Mouse (Mus musculus): ENCODE data around the gene Zfp652. TPM values are rescaled to one million over a fixed set of nuclear protein-coding genes. Genes with fewer than 3 reads are reported as not detected.

Gene Zfp652
- polyA plus RNA-seq, 1 experiment from 2014 or later: 13.6 TPM

GRCm38 (mm10) chr11:95838999-95839868, 126.8 kb downstream of the Zfp652 start:
- peak overlapping the region; percentile 46 for H3K4me2 ChIP-seq (ENCODE audit: low read depth, low read length)
- 67% methylated on average over 8 of the region's 8 CpGs for WGBS
- peaks cover 42% of the 10 kb centered on the region for H3K4me1 ChIP-seq (ENCODE audit: control insufficient read depth, insufficient read depth, low read length)
- no peaks in the 10 kb centered on the region for H3K9me3 ChIP-seq (replicated peaks; ENCODE audit: control insufficient read depth, low read length)
- H3K36me3 ChIP-seq (ENCODE audit: control insufficient read depth, insufficient read depth): no peaks in the 10 kb centered on the region
- no peak overlapping the region; the same call in 1 of the 2 replicates for H3K27ac ChIP-seq (ENCODE audit: low read length)
- H3K4me3 ChIP-seq (ENCODE audit: low read length): peak overlapping the region; percentile 1
- peaks cover 4% of the 10 kb centered on the region; the same call in 1 of the 2 replicates for H3K27me3 ChIP-seq (ENCODE audit: control insufficient read depth, insufficient read depth, low read length)
- ATAC-seq (replicated peaks; ENCODE audit: extremely low read depth, insufficient read depth, low FRiP score): no peak
- no peak overlapping the region; the same call in 1 of the 2 replicates for H3K9ac ChIP-seq (ENCODE audit: low read length)

- Histone ChIP-seq H3K27me3 (ENCODE audit: control insufficient read depth, insufficient read depth, low read length) (no peaks in the 10 kb centered on the region), H3K4me2 (ENCODE audit: low read depth, low read length) (peak overlapping the region; percentile 46), H3K4me3 (ENCODE audit: low read length) (peak overlapping the region; percentile 58), H3K27ac (ENCODE audit: low read length) (peak overlapping the region; percentile 76), H3K4me1 (ENCODE audit: control insufficient read depth, insufficient read depth, low read length) (peaks cover 25% of the 10 kb centered on the region), H3K9ac (ENCODE audit: low read length) (peak overlapping the region; percentile 71), H3K36me3 (ENCODE audit: control insufficient read depth, insufficient read depth) (no peaks in the 10 kb centered on the region), H3K9me3 (replicated peaks; ENCODE audit: control insufficient read depth, low read length) (no peaks in the 10 kb centered on the region)
- no peak for ATAC-seq (replicated peaks; ENCODE audit: extremely low read depth, insufficient read depth, low FRiP score)
- WGBS: 55% methylated on average over 5 of the region's 5 CpGs
Measured at GRCm38 (mm10) chr11:95840694-95841497, 128.4 kb downstream of the Zfp652 start.

DNA sequence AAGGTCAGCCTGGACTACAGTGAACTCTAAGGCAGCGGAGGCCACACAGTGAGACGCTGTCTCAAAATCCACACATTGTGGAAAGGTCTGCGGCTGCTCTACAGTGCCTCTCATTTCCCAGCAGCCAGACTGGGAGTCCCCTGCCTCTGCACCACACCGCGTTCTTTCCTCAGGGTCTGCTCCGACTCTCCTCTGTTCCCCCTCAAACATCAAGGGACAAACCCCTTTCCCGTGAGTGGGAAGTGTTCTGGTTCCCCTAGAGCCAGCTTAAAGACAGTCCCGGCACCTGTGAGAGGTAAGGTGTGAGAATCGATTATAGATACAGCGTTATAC, 129.0 kb downstream of the Zfp652 start:
- peak overlapping the region; percentile 71 for H3K9ac ChIP-seq (ENCODE audit: low read length)
- no peaks in the 10 kb centered on the region for H3K36me3 ChIP-seq (ENCODE audit: control insufficient read depth, insufficient read depth)
- peaks cover 19% of the 10 kb centered on the region for H3K4me1 ChIP-seq (ENCODE audit: control insufficient read depth, insufficient read depth, low read length)
- ATAC-seq (replicated peaks; ENCODE audit: extremely low read depth, insufficient read depth, low FRiP score): no peak
- no peaks in the 10 kb centered on the region for H3K27me3 ChIP-seq (ENCODE audit: control insufficient read depth, insufficient read depth, low read length)
- 47% methylated on average over 10 of the region's 10 CpGs for WGBS
- H3K4me2 ChIP-seq (ENCODE audit: low read depth, low read length): peak overlapping the region; percentile 46
- H3K4me3 ChIP-seq (ENCODE audit: low read length): peak overlapping the region; percentile 58
- H3K9me3 ChIP-seq (replicated peaks; ENCODE audit: control insufficient read depth, low read length): no peaks in the 10 kb centered on the region
- H3K27ac ChIP-seq (ENCODE audit: low read length): peak overlapping the region; percentile 76

GRCm38 (mm10) chr11:95842074-95842681, 129.7 kb downstream of the Zfp652 start, which contains the start of gene Abi3:
TSS of gene Abi3 (minus strand) at chr11:95842476.
- 18% methylated on average over 11 of the region's 11 CpGs for WGBS
- H3K9me3 ChIP-seq (replicated peaks; ENCODE audit: control insufficient read depth, low read length): no peaks in the 10 kb centered on the region
- peak; percentile 87 for ATAC-seq (replicated peaks; ENCODE audit: extremely low read depth, insufficient read depth, low FRiP score)
- peak within 1 kb of the TSS; percentile 58 for H3K4me3 ChIP-seq (ENCODE audit: low read length)
- peak within 1 kb of the TSS; percentile 46 for H3K4me2 ChIP-seq (ENCODE audit: low read depth, low read length)
- peak within 1 kb of the TSS; percentile 76 for H3K27ac ChIP-seq (ENCODE audit: low read length)
- H3K36me3 ChIP-seq (ENCODE audit: control insufficient read depth, insufficient read depth): no peaks in the 10 kb centered on the region
- H3K4me1 ChIP-seq (ENCODE audit: control insufficient read depth, insufficient read depth, low read length): peaks cover 12% of the 10 kb centered on the region
- H3K9ac ChIP-seq (ENCODE audit: low read length): peak within 1 kb of the TSS; percentile 71
- H3K27me3 ChIP-seq (ENCODE audit: control insufficient read depth, insufficient read depth, low read length): no peaks in the 10 kb centered on the region

DNA sequence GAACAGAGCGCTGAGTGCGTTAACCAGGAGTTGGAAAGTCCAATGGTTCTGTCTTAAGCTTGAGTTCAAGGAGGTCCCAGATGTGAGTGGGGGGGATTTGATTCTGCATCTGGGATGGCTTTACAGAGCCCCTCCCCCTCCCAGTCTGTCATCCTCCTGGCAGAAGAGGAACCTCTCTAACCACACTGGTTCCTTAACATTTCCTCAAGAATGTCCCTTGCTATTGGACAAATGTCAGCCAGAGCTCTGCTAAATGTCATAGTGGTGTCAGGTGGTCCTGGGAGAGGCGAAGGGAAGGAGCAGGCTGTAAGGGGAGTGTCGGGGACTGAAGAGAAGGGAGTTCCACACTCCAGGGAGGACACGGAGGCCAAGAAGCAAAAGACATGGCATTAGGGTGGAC, 130.5 kb downstream of the Zfp652 start:
- Histone ChIP-seq H3K36me3 (ENCODE audit: control insufficient read depth, insufficient read depth) (no peaks in the 10 kb centered on the region), H3K9me3 (replicated peaks; ENCODE audit: control insufficient read depth, low read length) (no peaks in the 10 kb centered on the region), H3K27ac (ENCODE audit: low read length) (peak overlapping the region; percentile 76), H3K4me2 (ENCODE audit: low read depth, low read length) (peak overlapping the region; percentile 46), H3K4me1 (ENCODE audit: control insufficient read depth, insufficient read depth, low read length) (peaks cover 6% of the 10 kb centered on the region; the same call in 1 of the 2 replicates), H3K9ac (ENCODE audit: low read length) (peak overlapping the region; percentile 9; the same call in 1 of the 2 replicates), H3K4me3 (ENCODE audit: low read length) (peak overlapping the region; percentile 30), H3K27me3 (ENCODE audit: control insufficient read depth, insufficient read depth, low read length) (no peaks in the 10 kb centered on the region)
- ATAC-seq (replicated peaks; ENCODE audit: extremely low read depth, insufficient read depth, low FRiP score): peak; percentile 16; the same call in 1 of the 2 replicates
- WGBS: 50% methylated on average over 5 of the region's 5 CpGs

DNA sequence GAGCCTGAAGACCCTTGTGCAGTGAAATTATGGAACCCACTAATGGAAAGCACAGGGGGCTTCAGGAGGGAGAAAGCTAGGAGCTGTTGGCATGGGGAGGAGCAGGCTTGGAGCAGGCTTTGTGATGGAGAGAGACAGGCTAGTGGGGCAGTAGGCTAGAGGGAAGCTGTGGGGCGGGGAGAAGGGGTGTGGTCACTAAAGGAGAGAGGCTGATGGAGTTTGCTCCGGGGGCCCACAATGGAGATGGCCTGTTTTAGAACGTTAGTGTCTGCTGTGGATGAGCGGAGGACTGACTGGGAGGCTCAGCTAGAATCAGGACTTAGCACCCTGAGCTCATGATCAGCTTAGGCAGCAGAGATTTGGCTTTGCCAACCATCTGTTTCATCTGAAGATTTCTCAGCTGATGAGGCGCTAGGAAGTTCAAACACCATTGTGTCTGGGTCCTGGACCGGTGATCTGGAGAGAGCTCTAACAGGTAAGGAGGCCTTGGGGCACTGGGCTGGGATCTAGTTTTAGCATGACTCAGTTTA, 131.0 kb downstream of the Zfp652 start:
- no peak for ATAC-seq (replicated peaks; ENCODE audit: extremely low read depth, insufficient read depth, low FRiP score)
- Histone ChIP-seq H3K36me3 (ENCODE audit: control insufficient read depth, insufficient read depth) (no peaks in the 10 kb centered on the region), H3K9me3 (replicated peaks; ENCODE audit: control insufficient read depth, low read length) (0 out of 2 replicates have a peak, but pooled peaks cover 3% of the 10 kb centered on the region), H3K27ac (ENCODE audit: low read length) (peak overlapping the region; percentile 76), H3K4me1 (ENCODE audit: control insufficient read depth, insufficient read depth, low read length) (peaks cover 2% of the 10 kb centered on the region; the same call in 1 of the 2 replicates), H3K9ac (ENCODE audit: low read length) (no peak overlapping the region), H3K4me3 (ENCODE audit: low read length) (peak overlapping the region; percentile 30), H3K27me3 (ENCODE audit: control insufficient read depth, insufficient read depth, low read length) (no peaks in the 10 kb centered on the region), H3K4me2 (ENCODE audit: low read depth, low read length) (peak overlapping the region; percentile 46)
- 51% methylated on average over 6 of the region's 6 CpGs for WGBS

DNA sequence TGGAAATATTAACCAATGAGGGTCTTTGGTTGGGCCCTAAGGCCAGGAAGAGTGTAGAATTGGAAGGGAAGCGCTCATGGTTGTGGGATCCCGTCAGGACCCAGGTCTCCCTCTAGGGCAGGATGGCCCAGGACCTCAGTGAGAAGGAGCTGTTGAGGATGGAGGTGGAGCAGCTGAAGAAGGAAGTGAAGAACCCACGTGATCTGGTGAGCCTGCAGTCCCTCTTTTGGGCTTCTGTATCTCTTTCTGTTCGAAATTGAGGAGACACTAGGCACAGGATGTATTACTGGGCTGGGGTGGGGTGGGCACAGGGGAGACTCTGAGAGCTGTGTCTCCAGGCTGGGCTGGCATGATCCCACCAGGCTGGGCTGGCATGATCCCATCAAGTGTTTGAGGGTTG, 132.5 kb downstream of the Zfp652 start:
- peak overlapping the region; percentile 46; the same call in 1 of the 2 replicates for H3K4me2 ChIP-seq (ENCODE audit: low read depth, low read length)
- 0 out of 2 replicates have a peak, but pooled peaks cover 3% of the 10 kb centered on the region for H3K9me3 ChIP-seq (replicated peaks; ENCODE audit: control insufficient read depth, low read length)
- no peak overlapping the region for H3K9ac ChIP-seq (ENCODE audit: low read length)
- 66% methylated on average over 4 of the region's 4 CpGs for WGBS
- no peak for ATAC-seq (replicated peaks; ENCODE audit: extremely low read depth, insufficient read depth, low FRiP score)
- H3K4me1 ChIP-seq (ENCODE audit: control insufficient read depth, insufficient read depth, low read length): no peaks in the 10 kb centered on the region; the same call in 1 of the 2 replicates
- no peak overlapping the region for H3K27ac ChIP-seq (ENCODE audit: low read length)
- no peak overlapping the region for H3K4me3 ChIP-seq (ENCODE audit: low read length)
- H3K27me3 ChIP-seq (ENCODE audit: control insufficient read depth, insufficient read depth, low read length): no peaks in the 10 kb centered on the region
- no peaks in the 10 kb centered on the region for H3K36me3 ChIP-seq (ENCODE audit: control insufficient read depth, insufficient read depth)

- H3K9ac ChIP-seq (ENCODE audit: low read length): no peak overlapping the region
- 0 out of 2 replicates have a peak, but pooled peaks cover 3% of the 10 kb centered on the region for H3K9me3 ChIP-seq (replicated peaks; ENCODE audit: control insufficient read depth, low read length)
- H3K36me3 ChIP-seq (ENCODE audit: control insufficient read depth, insufficient read depth): no peaks in the 10 kb centered on the region
- H3K27me3 ChIP-seq (ENCODE audit: control insufficient read depth, insufficient read depth, low read length): no peaks in the 10 kb centered on the region
- ATAC-seq (replicated peaks; ENCODE audit: extremely low read depth, insufficient read depth, low FRiP score): no peak
- 76% methylated on average over 2 of the region's 2 CpGs for WGBS
- H3K4me1 ChIP-seq (ENCODE audit: control insufficient read depth, insufficient read depth, low read length): no peaks in the 10 kb centered on the region
- no peak overlapping the region for H3K4me3 ChIP-seq (ENCODE audit: low read length)
- H3K27ac ChIP-seq (ENCODE audit: low read length): no peak overlapping the region
- no peak overlapping the region for H3K4me2 ChIP-seq (ENCODE audit: low read depth, low read length)
Measured at GRCm38 (mm10) chr11:95850898-95851297, 138.4 kb downstream of the Zfp652 start.

Data from heart, embryonic 16.5 days (tissue).